Mouse (Mus musculus) liver, embryonic 14.5 days (tissue): ENCODE results near the gene Adam19. TPM values are rescaled to one million over a fixed set of nuclear protein-coding genes. Genes with fewer than 3 reads are reported as not detected.

ENCODE experiments used
- ATAC-seq: fragments of 200-750 bp; cut with Nextera tagmentation; 2 replicates; pipeline ENCODE4 v1.8.0; 2017; ENCODE audit warnings: moderate number of reproducible peaks, mild to moderate bottlenecking, moderate library complexity; ENCODE audit not compliant: insufficient read depth
- DNase-seq, 3 experiments: peaks; one replicate each; pipeline ENCODE4 v3.0.0-alpha.2; 2012 to 2013; ENCODE audit warnings: low read depth in 3 of 3, low spot score in 3 of 3
- H3K27ac ChIP-seq: fragments of 300-500 bp; sonication (generic); 2 replicates; pipeline ENCODE4 v1.5.1; 2014; ENCODE audit warnings: moderate library complexity, mild to moderate bottlenecking, control low read depth, inconsistent platforms
- H3K27me3 ChIP-seq: fragments of 300-500 bp; sonication (generic); 2 replicates; pipeline ENCODE4 v1.6.1; 2014; ENCODE audit warnings: mild to moderate bottlenecking, low read length, moderate library complexity; ENCODE audit not compliant: control insufficient read depth, insufficient read depth
- H3K36me3 ChIP-seq: fragments of 300-500 bp; sonication (generic); replicated peaks from 2 replicates; pipeline ENCODE4 v1.6.1; 2014; ENCODE audit warnings: low read depth; ENCODE audit not compliant: control insufficient read depth, insufficient read depth
- H3K4me1 ChIP-seq, 2 experiments: fragments of 200-500 bp in 1 of 2; fragments of 300-500 bp in 1 of 2; sonication (generic) in 1 of 2; replicated peaks; 2 replicates each; pipeline ENCODE4 v1.6.1; 2012 to 2014; ENCODE audit warnings: antibody characterized with exemption in 1 of 2, inconsistent platforms in 1 of 2, low read length in 1 of 2; ENCODE audit not compliant: control insufficient read depth in 2 of 2, insufficient read depth in 2 of 2
- H3K4me2 ChIP-seq: fragments of 300-500 bp; sonication (generic); 2 replicates; pipeline ENCODE4 v1.6.1; 2014; ENCODE audit warnings: low read depth, mild to moderate bottlenecking, control low read depth, moderate library complexity
- H3K4me3 ChIP-seq, 2 experiments: fragments of 200-500 bp in 1 of 2; fragments of 300-500 bp in 1 of 2; sonication (generic) in 1 of 2; 2 replicates each; pipeline ENCODE4 v1.5.1; 2012 to 2014; ENCODE audit warnings: low read depth in 2 of 2, low read length in 2 of 2, mild to moderate bottlenecking in 2 of 2, control low read depth in 1 of 2, inconsistent platforms in 1 of 2, moderate library complexity in 1 of 2; ENCODE audit not compliant: insufficient read depth in 1 of 2
- H3K9ac ChIP-seq: fragments of 300-500 bp; sonication (generic); replicated peaks from 2 replicates; pipeline ENCODE4 v1.6.1; 2014; ENCODE audit warnings: mild to moderate bottlenecking, control low read depth, moderate library complexity
- H3K9me3 ChIP-seq: fragments of 300-500 bp; sonication (generic); 2 replicates; pipeline ENCODE4 v1.6.1; 2016; ENCODE audit warnings: low read length, mixed read lengths; ENCODE audit not compliant: control insufficient read depth
- CTCF ChIP-seq: IDR thresholded peaks from 2 replicates; pipeline ENCODE4 v1.5.1; 2016; ENCODE audit warnings: antibody characterized with exemption, low read depth, control low read depth
- EP300 ChIP-seq: IDR thresholded peaks from 2 replicates; pipeline ENCODE4 v1.6.1; 2016; ENCODE audit warnings: antibody characterized with exemption, low read depth
- WGBS: fragments of 180-500 bp; shearing (Covaris S2); extraction: QIAGEN DNeasy Blood & Tissue Kit; methylation state at CpG from one replicate; pipeline ENCODE4 v1.1.7; 2014; ENCODE audit not compliant: insufficient replicate concordance; 5-methylcytosine and 5-hydroxymethylcytosine counted together
- polyA plus RNA-seq, 2 experiments: library from polyadenylated mRNA; depleted of rRNA in 1 of 2; stranded (reverse) in 1 of 2; unstranded in 1 of 2; fragments of >200 nt; fragmentation: Nextera tagmentation in 1 of 2; extraction: Ambion mirVana in 1 of 2; gene quantifications; 2 replicates each; pipeline versions ENCODE4 v1.2.1 to v1.2.3; 2012 to 2014

Gene Adam19
- polyA plus RNA-seq, 2 experiments, result 0.60 to 1.2 TPM

DNA sequence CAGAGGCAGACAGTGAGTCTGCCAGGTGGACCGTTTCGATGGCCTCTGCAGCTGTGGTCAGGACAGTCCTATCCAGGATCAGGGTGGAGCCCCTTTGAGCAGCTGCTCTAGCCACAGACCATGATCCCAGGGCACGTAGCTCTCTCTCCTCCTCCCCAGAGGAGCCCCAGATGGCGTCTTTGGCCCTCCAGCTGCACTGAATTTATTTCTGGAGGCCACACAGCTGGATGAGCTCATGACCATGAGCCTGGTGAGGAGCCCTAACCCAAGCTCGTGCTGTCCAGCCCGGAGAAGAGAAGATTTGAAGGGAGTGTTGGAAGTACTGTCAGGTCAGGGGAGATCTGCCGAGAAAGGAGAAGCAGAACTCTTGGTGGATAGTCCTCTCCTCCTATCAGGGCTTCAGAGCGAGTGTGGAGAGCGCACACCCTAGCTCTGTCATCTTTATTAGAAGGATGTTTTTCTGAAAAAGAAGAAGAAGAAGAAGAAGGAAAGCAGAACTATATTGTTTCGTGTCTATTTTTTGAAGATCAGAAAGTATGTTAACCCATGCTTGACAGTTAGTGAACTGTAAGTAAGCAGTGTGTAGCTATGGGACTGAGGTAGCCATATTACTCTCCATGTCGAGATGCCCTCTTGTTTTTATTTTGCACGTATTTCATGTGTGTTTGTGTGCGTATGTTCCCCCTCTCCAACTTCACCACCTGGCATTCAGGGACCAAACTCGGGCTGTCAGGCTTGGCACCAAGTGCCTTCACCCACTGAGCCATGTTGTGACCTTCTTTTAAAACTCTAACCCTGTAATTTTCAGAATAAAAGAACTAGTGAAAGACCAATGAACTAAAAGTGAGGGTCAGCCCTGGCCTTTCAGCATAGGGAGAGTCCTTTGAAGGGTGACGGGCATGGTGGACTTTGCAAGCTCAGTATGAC lies 72.1 kb downstream of the Adam19 start:
- no peaks in the 10 kb centered on the region for H3K9me3 ChIP-seq
- no peak overlapping the region for H3K27ac ChIP-seq
- H3K4me2 ChIP-seq, result no peak overlapping the region
- DNase-seq, result no peak
- TF ChIP-seq EP300 (no peak), CTCF (no peak)
- no peak overlapping the region for H3K4me3 ChIP-seq
- peak; percentile 31; the same call in 1 of the 2 replicates for ATAC-seq
- H3K9ac ChIP-seq, result no peak overlapping the region
- 49% methylated on average over 15 of the region's 15 CpGs for WGBS
- no peaks in the 10 kb centered on the region for H3K36me3 ChIP-seq
- peaks cover 13 to 19% of the 10 kb centered on the region in 2 experiments for H3K4me1 ChIP-seq
- H3K27me3 ChIP-seq, result no peaks in the 10 kb centered on the region

DNA sequence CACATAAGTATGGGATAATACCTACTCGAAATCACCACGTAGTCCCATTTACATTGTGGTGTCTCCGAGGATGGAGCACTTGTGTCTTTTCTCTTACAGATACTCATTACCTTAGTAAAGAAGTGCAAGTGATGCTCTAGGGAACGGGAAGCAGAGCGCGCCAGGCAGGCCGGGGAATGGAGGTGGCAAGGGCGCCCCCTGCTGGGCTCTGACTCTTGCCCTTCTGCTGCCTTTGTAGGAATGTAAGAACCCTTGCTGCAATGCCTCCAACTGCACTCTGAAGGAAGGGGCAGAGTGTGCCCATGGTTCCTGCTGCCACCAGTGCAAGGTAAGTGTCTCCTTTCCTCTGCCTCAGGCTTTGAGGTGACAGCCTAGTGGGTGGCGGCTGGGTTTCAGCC lies 72.8 kb downstream of the Adam19 start:
- no peaks in the 10 kb centered on the region for H3K9me3 ChIP-seq
- no peak overlapping the region for H3K27ac ChIP-seq
- WGBS, result 56% methylated on average over 9 of the region's 9 CpGs
- DNase-seq (peak; percentile 17 to 30 (median 22)), ATAC-seq (peak; percentile 34; the same call in 1 of the 2 replicates)
- H3K36me3 ChIP-seq, result no peaks in the 10 kb centered on the region
- TF ChIP-seq CTCF (peak; percentile 97), EP300 (no peak)
- H3K27me3 ChIP-seq, result no peaks in the 10 kb centered on the region
- no peak overlapping the region for H3K9ac ChIP-seq
- no peak overlapping the region for H3K4me2 ChIP-seq
- H3K4me1 ChIP-seq, result peaks cover 13 to 19% of the 10 kb centered on the region in 2 experiments
- H3K4me3 ChIP-seq, result no peak overlapping the region

DNA sequence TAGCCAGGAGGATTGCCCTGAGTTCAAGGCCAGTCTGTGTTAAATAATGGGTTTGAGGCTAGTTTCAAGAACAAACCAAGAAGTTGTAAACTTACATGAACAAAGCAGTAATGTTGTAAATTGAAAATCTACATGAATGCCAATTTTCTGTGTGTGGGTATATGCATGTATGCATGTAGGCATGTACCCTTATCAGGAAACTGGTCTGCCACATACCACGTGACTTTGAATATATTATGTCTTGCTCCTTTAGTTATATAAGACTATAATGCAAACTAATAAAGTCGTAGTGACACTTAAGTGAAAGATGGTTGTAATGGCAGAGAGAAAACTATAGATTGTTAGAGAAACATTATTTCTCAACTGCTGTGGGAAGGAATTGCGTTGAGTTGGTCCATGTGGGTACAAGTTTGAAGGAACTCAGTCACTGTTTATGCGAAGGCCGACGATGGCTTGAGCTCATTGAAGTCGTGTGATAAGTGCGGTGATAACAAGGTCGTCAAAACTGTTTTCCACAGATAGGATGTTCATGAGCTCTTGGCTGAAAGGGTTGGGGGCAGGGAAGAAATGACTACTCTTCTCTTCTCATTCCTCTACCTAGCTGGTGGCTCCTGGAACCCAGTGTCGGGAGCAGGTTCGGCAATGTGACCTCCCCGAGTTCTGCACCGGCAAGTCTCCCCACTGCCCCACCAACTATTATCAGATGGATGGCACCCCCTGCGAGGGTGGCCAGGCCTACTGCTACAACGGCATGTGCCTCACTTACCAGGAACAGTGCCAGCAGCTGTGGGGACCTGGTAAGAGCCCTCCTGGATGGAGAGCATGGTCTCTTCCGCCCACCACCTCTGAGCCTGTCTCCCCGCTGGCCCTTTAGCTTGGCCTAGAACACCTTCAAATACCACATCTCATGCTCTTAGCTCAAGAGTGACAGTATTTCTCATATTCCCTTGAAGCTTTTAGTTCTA lies 75.5 kb downstream of the Adam19 start:
- WGBS, result 46% methylated on average over 17 of the region's 17 CpGs
- Histone ChIP-seq H3K4me2 (no peak overlapping the region; the same call in 1 of the 2 replicates), H3K9me3 (no peaks in the 10 kb centered on the region), H3K4me3 (no peak overlapping the region), H3K9ac (no peak overlapping the region), H3K4me1 (peaks cover 13 to 19% of the 10 kb centered on the region in 2 experiments), H3K27me3 (no peaks in the 10 kb centered on the region), H3K27ac (no peak overlapping the region), H3K36me3 (no peaks in the 10 kb centered on the region)
- TF ChIP-seq EP300, result peak; percentile 72
- TF ChIP-seq CTCF, result no peak
- peak; percentile 14 to 39 (median 33) for DNase-seq
- ATAC-seq, result peak; percentile 80

DNA sequence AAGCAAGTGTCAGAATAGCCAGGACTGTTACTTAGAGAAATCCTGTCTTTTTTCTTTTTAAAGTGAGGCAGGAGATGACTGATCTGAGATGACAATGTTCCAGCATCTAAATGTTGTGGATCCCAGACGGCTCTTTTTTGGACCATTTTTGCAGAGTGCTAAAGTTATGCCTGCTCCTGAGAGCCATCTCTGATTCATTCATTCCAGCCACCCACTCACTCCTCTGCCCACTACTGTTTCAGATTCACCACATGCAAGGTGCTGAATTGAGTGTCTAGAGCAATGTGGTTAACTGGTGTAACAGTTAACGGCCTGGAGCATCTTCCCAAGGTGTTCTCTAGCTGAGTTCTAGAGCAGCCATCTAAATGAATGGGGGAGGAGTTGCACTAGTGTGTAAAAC lies 79.1 kb downstream of the Adam19 start:
- H3K9me3 ChIP-seq, result no peaks in the 10 kb centered on the region
- no peaks in the 10 kb centered on the region for H3K36me3 ChIP-seq
- no peak overlapping the region for H3K4me2 ChIP-seq
- ATAC-seq (no peak), DNase-seq (no peak)
- H3K27me3 ChIP-seq, result no peaks in the 10 kb centered on the region
- H3K9ac ChIP-seq, result no peak overlapping the region
- no peak overlapping the region for H3K27ac ChIP-seq
- H3K4me1 ChIP-seq, result peaks cover 13 to 15% of the 10 kb centered on the region in 2 experiments
- no peak overlapping the region for H3K4me3 ChIP-seq
- TF ChIP-seq EP300 (no peak), CTCF (no peak)
- WGBS, result 65% methylated on average over 2 of the region's 2 CpGs

DNA sequence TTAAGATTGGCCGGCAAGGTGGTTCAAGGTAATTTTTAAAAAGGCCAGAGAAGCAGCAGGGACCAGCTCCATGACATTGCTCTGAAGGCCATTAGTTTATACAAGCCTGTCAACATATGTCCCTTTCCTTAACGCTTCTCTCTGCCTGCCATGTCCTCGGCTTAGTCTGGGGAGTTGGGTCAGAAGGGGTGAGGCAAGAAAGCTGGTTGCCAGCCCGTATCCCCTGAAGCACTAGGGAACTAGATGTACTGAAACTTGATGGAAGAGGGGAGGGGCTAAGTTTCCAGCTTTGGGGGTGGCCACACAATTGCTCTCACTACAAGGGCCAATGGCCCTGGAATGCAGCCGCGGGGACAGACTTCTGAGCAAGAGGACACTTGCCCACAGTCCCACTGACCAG lies 87.5 kb downstream of the Adam19 start:
- Histone ChIP-seq H3K4me1 (no peaks in the 10 kb centered on the region), H3K9me3 (no peaks in the 10 kb centered on the region), H3K9ac (no peak overlapping the region), H3K36me3 (no peaks in the 10 kb centered on the region), H3K27me3 (no peaks in the 10 kb centered on the region), H3K4me3 (no peak overlapping the region), H3K4me2 (no peak overlapping the region), H3K27ac (no peak overlapping the region)
- ATAC-seq (no peak), DNase-seq (no peak)
- no peak for TF ChIP-seq CTCF
- no peak for TF ChIP-seq EP300
- WGBS, result 70% methylated on average over 6 of the region's 6 CpGs
